Mouse (Mus musculus) thymus, adult 2 months (tissue): Measurements from ENCODE around the gene Sned1.

Experiments used
- CTCF ChIP-seq: fragments of 200-500 bp; IDR thresholded peaks from 2 replicates; pipeline ENCODE4 v1.5.1; 2012; ENCODE audit warnings: mild to moderate bottlenecking, control low read depth, low read length, moderate library complexity, borderline replicate concordance; ENCODE audit not compliant: control insufficient read depth, poor library complexity, insufficient read depth; ENCODE audit errors: extremely low read depth
- POLR2A ChIP-seq: fragments of 200-500 bp; IDR thresholded peaks from 2 replicates; pipeline ENCODE4 v1.6.1; 2012; ENCODE audit warnings: mild to moderate bottlenecking, low read length, control low read depth, moderate library complexity; ENCODE audit not compliant: control insufficient read depth, poor library complexity, insufficient read depth; ENCODE audit errors: extremely low read depth

- TF ChIP-seq CTCF, result no peak
- TF ChIP-seq POLR2A, result no peak
These were observed 40.7 kb upstream of the Sned1 start for GRCm38 (mm10) chr1:93194961-93195360.
